Mouse (Mus musculus) embryonic fibroblast, embryonic 13.5 days (primary cell): ENCODE measurements around the gene Alx3.

Experiments
- CTCF ChIP-seq: IDR thresholded peaks from 2 replicates; pipeline ENCODE4 v1.5.1; 2011; ENCODE audit warnings: mild to moderate bottlenecking, control low read depth, low read length, moderate library complexity, borderline replicate concordance; ENCODE audit not compliant: insufficient read depth
- POLR2A ChIP-seq: IDR thresholded peaks from 2 replicates; pipeline ENCODE4 v1.6.1; 2011; ENCODE audit warnings: low read depth, mild to moderate bottlenecking, control low read depth, low read length, moderate library complexity

DNA sequence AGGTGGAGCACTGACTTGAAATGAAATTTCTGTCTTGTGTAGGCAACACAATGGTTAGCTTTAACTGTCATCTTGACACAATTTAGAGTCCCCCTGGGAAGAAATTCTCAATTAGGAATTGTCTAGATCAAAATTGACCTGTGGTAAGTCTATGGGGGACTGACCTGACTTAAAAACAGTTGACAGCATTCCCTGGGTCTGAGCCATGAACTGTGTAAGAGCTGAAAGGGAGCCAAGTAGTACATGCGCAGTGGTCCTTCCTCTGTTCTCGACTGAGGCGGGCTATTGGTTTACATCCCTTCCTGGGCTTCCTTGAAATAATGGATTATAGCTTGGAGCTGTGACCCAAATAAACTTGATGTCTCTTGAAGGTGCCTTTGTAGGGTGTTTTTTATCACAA is 52.1 kb downstream of the Alx3 start:
- TF ChIP-seq POLR2A (no peak), CTCF (no peak)
